In genomic region chr13:45806600-45807525, GRCm38 (mm10) we compare ENCODE assay signal across 10 mouse cellular contexts.
DNase-seq lines count a peak whose midpoint lies in the region; ATAC-seq and TF ChIP-seq lines count a peak whose summit lies in the region.
"Had no signal": no experiment of that assay in that cellular context is flagged by ENCODE, and none has a peak within 500 bp of the region (broad histone marks: within the 10 kb centered on the region; RNA-seq: fewer than 3 reads in every experiment).

No protein-coding gene starts in this region.

- H3K4me1 ChIP-seq in forebrain, embryonic 10.5 days, result peaks cover 85% of the 10 kb centered on the region
- peaks cover 3% of the 10 kb centered on the region; the same call in 1 of the 2 replicates for H3K4me1 ChIP-seq in hindbrain, postnatal 0 days (ENCODE audit: insufficient read depth, low read length)

- ATAC-seq in hindbrain, postnatal 0 days, result no peak
- no peak for ATAC-seq in inflammation-experienced regulatory T-cells, adult 6 months

- TF ChIP-seq CTCF in layer of hippocampus, adult 2 months (conservative IDR thresholded peaks at IDR 0.05), result peak; percentile 45
- peak; percentile 33 for TF ChIP-seq CTCF in hindbrain, postnatal 0 days (IDR thresholded peaks at IDR 0.05; ENCODE audit: low read depth)

- H3K36me3 ChIP-seq in forebrain, embryonic 10.5 days (replicated peaks), result no peaks in the 10 kb centered on the region
- H3K36me3 ChIP-seq in hindbrain, postnatal 0 days (ENCODE audit: insufficient read depth, low read length), result no peaks in the 10 kb centered on the region
- H3K36me3 ChIP-seq: kidney, embryonic 15.5 days; liver, embryonic 15.5 days had no signal

- 18% methylated on average over 18 of the region's 18 CpGs for WGBS in forebrain, embryonic 10.5 days
- 45% methylated on average over 18 of the region's 18 CpGs for WGBS in hindbrain, postnatal 0 days

- H3K4me3 ChIP-seq in layer of hippocampus, adult 2 months, result peak overlapping the region; percentile 52
- peak overlapping the region; percentile 39 for H3K4me3 ChIP-seq in forebrain, embryonic 10.5 days
- H3K4me3 ChIP-seq in hindbrain, postnatal 0 days (ENCODE audit: low read length), result no peak overlapping the region
- H3K4me3 ChIP-seq: kidney, embryonic 15.5 days; liver, embryonic 15.5 days had no signal

- H3K4me2 ChIP-seq in hindbrain, postnatal 0 days (ENCODE audit: low read depth, low read length), result peak overlapping the region; percentile 46
- H3K4me2 ChIP-seq: liver, embryonic 15.5 days had no signal

- no peaks in the 10 kb centered on the region for H3K9me3 ChIP-seq in forebrain, embryonic 10.5 days
- H3K9me3 ChIP-seq in hindbrain, postnatal 0 days (ENCODE audit: low read length), result no peaks in the 10 kb centered on the region
- H3K9me3 ChIP-seq: kidney, embryonic 15.5 days; liver, embryonic 15.5 days had no signal

- H3K9ac ChIP-seq in hindbrain, postnatal 0 days (replicated peaks; ENCODE audit: low read length), result no peak overlapping the region
- H3K9ac ChIP-seq: kidney, embryonic 15.5 days; liver, embryonic 15.5 days had no signal

- H3K27ac ChIP-seq in layer of hippocampus, adult 2 months, result peak overlapping the region; percentile 60; the same call in 1 of the 2 replicates
- peak overlapping the region; percentile 69 for H3K27ac ChIP-seq in forebrain, embryonic 10.5 days
- no peak overlapping the region for H3K27ac ChIP-seq in hindbrain, postnatal 0 days
- H3K27ac ChIP-seq: kidney, embryonic 15.5 days; liver, embryonic 15.5 days had no signal

- H3K27me3 ChIP-seq in forebrain, embryonic 10.5 days (ENCODE audit: poor library complexity, severe bottlenecking), result peaks cover 38% of the 10 kb centered on the region
- no peaks in the 10 kb centered on the region for H3K27me3 ChIP-seq in hindbrain, postnatal 0 days (ENCODE audit: insufficient read depth, low read length)
- H3K27me3 ChIP-seq: kidney, embryonic 15.5 days; liver, embryonic 15.5 days had no signal

- no peak for DNase-seq in layer of hippocampus, adult 2 months (ENCODE audit: low spot score in 2 of 2)
- DNase-seq in layer of hippocampus, adult 8-10 months (ENCODE audit: low spot score in 2 of 2), result no peak
- DNase-seq in forebrain, embryonic 10.5 days (ENCODE audit: extremely low spot score, low spot score), result no peak
- DNase-seq in hindbrain, postnatal 0 days (ENCODE audit: low spot score), result no peak
- DNase-seq in retina, embryonic 14.5 days (ENCODE audit: low spot score), result peak; percentile 43
- no peak for DNase-seq in kidney, adult 8-10 months
- DNase-seq in layer of hippocampus, adult 18-20 months (ENCODE audit: low spot score in 2 of 2), result no peak
